Mouse (Mus musculus) cerebellum, adult 2 months (tissue): Measurements from ENCODE around the gene Gm10563.

ENCODE experiments used
- CTCF ChIP-seq: fragments of 200-500 bp; IDR thresholded peaks from 2 replicates; pipeline ENCODE4 v1.5.1; 2011; ENCODE audit warnings: low read depth, mild to moderate bottlenecking, control low read depth, low read length, moderate library complexity, borderline replicate concordance; ENCODE audit not compliant: insufficient read depth
- POLR2A ChIP-seq: fragments of 200-500 bp; IDR thresholded peaks from 2 replicates; pipeline ENCODE4 v1.6.1; 2011; ENCODE audit warnings: low read length, control low read depth, borderline replicate concordance; ENCODE audit not compliant: insufficient read depth

DNA sequence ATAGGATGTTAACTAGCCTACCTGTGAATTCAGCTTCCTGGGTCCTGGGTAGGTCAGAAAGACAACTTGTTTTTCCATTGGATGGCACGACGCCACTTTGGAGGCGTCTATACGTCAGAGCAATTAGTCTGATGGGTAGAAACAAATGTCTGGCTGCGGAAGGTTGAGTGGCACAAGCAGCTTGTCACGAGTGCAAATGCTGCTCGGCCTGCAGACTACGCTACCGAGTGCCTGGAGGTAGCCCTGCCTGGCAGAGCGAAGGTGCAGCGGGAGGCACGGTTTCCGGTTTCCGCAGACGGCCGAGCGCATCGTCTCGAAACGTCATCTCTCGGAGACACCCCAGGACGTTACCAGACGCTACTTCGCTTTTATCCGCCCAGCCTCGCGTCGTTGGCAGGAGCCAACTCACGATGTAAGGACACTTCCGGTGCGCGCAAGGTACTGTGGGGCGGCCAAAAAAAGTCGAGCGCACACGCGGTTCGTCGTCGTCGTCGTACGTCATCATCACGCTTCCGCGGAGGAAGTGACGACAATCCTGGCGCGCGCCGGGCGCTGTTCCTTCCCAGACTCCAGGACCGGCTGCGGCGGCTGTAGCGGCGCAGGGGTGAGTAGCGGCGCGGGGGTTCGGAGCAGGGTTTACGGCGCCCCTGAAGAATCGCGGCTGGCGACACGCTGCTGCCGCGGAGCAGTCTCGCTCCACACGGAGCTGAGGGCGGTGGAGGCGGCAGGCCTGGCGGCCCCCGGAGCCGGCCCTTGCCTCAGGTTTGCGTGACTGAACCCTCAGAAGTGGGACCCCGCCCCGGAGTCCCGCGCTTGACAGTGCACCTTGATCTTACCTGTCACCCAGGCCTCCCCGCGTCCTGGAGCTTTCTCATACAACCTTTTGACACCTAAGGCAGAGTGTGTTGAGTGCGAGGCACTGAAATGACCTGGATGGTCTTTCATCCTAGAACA lies 20.6 kb downstream of the Gm10563 start, which contains the start of gene Cdk11b:
- TF ChIP-seq CTCF (no peak), POLR2A (peak; percentile 90; the same call in 1 of the 2 replicates)
